Mouse (Mus musculus): ENCODE measurements around the gene Rundc3b. TPM values are rescaled to one million over a fixed set of nuclear protein-coding genes. Genes with fewer than 3 reads are reported as not detected.

Gene Rundc3b
- total RNA-seq (2021), result 1 to 10 TPM; 1.4 to 1.8 TPM

DNA sequence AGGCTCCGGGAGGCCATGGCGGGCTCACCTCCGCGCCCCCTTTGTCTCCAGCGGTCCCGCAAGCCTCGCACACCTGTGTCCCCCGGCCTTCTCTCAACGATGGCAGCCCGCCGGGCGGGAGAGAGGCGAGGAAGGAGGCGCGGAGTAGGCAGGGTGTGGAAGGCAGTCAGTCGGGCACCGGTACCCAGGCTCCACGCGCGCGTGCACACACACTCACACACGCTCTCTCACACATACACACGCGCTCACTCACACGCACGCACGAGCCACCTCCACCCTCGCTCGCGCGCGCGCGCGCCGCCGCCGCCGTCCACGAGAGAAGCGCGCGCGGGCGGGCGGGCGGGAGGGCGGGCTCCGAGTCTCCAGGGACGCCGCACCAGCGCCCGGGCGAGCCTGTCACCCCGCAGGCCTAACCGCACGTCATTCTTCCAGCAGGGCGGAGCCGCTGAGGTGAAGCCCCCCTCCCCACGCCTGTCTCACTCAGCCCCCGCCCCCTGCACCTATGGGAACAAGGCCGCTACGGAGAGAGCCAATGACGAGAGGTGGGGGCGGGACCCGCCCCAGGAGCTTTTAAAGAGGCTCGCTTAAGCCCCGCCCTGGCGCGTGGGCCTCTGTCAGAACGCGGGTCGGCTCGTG is at the start of gene Rundc3b:
TSS of gene Rundc3b (minus strand) at position 357 of the 636 bp plus-strand sequence.
- peak; percentile 86 for DNase-seq

DNA sequence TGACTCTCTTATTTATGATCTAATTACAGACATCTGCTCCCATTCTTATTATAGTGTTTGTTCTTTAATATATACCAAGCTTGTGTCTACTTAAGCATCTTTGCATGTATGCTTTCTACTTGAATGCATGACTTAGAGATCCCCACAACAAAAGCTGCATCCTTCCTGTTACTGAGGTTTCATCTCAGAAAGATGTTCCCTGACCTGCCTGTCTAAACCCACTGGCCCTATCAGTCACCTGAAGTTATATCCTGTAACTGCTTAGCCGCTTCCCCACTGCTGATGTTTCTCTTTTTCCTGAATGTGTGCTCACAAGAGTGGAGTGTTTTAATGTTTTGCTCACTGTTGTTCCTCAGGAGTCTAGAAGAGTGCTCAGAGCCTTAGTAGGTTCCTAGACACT is 46.9 kb upstream of the Rundc3b start:
- DNase-seq, result no peak

DNA sequence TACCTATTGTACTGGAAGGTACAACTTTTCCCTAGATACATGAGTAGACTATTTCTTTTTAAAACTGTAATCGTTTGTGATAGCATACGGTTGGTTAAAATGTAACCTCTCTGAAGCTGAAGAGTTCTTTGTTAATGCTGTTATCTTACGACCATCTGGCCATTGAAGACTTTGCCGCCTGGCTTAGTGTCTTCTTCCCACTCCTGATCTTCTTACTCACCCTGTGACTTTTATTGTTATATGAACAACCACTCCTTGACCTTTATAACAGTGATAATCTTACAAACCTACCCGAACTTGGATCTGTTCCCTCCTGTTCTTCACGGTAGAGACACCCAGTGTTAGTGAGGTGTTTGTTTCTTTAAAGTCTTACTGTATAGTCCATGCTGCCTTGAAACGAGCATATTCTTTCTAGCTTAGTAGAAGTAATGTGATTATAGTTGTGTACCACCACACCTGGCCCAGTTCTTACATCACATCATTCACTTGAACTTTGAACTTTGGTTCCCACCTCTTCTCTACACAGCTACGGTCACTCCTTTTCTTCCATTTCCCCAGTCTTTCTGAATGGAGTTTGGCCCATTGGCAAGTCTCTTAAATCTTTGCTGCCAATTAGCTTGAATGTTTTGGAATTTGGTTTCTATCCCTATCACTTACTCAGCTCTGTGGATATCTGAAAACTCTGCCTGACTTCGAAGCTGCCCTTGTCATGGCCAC is 45.2 kb upstream of the Rundc3b start:
- no peak for DNase-seq

DNA sequence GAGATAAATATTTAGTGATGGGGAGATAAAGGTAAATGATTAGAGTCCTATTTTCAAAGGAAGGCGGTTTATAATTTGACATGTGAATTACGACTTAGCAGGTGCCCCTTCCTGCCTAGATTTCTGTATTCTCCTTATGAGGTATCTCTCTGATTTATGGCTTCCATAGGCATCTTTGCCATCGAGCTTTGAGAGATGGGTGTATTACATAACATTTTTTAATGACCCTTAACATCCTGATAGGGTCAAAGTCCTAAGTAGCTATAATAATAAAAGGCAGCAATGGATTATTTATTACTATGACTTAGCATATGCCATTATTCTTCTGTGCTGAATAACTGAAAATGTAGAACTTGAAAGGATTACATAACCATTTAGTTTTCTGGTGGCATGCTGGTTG is 41.9 kb upstream of the Rundc3b start:
- DNase-seq, result no peak

DNA sequence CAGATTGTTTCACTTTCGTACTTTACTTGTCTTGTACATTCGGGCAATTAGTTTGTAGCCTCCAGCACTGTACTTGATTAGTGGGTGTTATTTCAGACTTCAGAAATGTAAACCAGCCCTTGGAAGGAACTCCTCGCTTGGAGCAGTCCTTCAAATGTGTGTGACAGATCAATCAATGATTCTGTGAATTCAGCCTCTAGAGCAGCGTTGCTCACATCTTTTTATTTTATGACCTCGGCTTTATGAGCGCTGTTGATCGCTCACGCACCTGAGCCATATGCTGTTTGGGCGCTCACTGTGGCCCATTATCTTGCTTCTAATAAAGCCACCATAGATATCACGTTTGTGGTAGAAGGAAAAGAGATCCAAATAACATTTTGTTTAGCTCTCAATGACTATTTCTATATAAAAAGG is 38.0 kb upstream of the Rundc3b start:
- DNase-seq, result no peak

DNA sequence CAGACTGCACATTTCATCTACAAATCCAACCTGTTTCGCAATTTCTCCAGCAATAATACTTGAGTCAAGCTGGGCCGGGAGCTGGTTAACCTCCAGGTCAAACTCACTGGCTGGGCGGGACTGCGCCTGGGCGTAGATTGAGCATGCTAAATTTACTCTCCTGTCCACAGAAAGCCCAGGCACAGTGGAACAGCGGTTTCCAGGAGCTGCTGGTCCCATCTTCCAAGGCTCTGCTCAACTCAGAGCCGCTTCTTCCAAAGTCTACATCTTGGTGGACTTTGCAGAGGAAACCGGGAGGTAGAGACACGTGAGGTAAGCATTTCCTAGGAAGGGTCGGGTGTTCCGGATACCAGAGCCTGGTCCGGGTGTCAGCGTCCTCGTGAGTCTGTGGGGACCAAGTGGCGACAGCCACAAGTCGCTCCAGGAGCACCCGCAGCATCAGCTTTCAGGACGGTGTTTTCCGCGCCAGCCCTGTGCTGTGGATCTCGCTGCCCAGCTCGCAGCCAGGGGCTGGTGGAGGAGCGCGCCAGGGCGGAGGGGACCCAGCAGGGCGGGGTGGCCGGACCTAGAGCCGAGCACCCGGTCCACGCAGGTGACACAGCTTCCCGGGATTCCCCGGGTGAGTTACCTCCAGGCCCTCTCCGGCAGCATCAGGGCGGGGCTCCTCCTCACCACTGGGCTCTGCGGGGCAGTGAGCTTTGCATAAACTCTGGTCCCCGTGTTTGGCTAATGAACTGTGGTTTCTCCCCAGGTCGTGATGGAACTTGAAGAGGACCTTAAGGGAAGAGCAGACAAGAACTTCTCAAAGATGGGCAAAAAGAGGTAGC is 37.4 kb upstream of the Rundc3b start, which contains the start of gene Abcb1a:
TSS of gene Abcb1a (plus strand) at position 167 of the 827 bp plus-strand sequence.
- DNase-seq, result peak; percentile 27

DNA sequence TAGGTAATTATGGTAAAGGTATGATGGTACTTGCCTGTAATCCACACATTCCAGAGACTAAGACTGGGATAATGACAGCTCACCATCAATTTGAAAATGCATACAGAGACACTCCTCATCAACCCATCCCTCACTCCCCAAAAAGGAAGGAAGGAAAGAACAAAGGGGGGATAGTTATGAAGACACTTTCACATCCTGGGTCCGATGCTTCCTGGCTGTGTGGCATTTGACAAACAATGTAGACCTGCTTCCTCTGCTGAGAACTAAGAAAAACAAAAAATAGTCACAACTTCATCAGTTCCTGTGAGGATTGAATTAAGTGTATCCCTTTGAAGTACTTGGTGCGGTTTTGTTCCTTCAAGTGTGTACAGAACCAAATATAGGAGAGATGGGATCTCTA is 29.3 kb upstream of the Rundc3b start:
- DNase-seq, result no peak

DNA sequence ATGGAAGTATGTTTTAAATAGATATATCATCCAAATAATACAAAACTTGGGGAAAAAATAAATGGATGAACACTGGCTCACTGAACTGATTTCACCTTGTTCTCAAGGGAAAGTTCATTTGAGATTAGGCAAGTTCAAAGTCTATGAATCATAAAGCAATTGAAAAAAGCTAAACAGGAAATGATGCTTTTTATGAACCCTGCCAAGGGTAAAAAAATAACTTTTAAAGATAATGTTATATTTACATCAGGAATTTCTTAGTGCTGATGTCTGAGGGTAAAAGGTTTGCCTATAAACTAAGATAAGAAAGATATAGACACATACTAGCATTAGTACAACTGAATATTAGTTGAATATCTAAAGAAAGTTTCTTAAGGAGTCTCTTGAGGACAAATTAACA is 26.0 kb upstream of the Rundc3b start:
- no peak for DNase-seq

DNA sequence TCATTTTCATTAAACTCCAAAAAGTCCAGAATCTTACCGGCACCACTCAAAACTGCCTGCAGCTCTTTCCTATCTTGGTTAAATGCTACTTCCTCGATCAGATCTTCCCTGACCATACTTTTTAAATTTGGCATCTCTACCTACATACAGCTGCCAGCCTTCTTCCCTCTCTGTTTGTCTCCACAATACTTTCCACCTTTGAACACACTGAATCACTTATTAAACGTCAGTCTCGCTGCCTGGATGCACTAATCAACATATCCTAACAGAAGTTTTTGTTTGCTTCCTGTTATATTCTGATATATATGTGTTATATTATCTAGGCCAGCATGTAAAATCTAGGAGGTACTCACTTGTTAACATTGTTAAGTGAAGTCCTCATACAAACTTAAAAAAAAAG is 25.5 kb upstream of the Rundc3b start:
- no peak for DNase-seq

DNA sequence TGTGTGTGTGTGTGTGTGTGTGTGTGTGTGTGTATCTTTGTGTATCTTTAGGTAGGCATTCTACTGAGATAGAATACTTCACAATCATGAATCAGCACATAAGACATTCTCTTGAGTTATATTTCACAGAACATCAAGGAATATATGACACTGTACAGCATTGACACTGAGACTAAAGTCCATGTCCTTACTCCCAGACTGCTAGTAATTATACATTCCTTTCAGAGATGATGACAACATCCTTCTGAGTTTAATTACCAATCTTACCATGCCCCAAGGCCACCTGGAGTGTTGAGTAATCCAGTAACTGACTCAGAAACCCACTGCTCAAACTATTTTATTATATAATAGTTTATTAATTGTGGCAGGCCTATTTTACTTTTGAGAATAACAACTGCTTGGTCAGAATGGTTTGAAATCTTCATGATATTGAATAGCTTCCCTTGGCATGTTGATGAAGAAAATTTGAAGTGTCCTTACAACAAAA is 11.8 kb upstream of the Rundc3b start:
- DNase-seq, result no peak

DNA sequence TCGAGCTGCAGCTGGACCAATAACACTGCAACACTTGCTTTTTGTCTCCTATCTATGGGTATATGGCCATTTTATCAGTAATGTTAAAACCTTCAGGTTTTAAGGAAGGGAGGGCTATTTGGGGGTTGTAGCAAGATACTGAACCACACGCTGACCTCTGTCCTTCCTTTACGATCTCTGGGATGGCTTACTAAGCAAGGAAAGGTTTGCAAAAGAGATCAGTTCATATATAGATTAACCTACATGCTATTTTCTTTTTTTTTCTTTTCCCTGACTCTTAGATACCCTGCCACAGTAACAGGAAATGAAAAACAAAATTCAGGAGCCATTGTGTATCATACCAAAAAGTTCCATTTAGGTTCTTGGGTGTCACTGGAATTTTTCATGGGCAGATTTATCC is 10.1 kb upstream of the Rundc3b start:
- no peak for DNase-seq

DNA sequence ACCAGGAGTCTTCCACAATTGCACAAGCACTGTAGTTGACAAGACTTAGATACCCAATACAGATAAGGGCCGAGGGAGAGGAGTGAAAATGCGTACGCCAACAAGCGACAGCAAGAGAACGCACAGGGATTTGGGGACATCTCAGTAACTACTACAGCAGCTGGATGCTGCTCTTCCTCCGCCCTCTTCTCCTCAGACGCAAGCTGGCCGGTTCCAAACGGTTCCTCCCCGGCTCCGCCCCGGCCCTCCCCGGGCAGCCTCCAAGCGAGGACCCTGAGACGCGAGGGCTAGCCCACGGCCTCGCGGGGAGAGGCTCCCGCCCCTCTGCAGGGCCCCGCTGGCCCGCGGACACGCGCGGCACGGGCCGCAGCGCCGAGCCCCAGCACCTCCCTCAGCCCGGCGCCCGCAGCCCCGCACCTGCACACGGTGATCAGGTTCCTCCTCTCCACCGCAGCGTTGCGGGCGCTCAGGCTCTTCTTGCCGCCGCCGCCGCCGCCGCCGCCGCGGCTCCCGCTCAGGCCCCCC is 619 bp downstream of the Rundc3b start:
- peak; percentile 53 for DNase-seq

DNA sequence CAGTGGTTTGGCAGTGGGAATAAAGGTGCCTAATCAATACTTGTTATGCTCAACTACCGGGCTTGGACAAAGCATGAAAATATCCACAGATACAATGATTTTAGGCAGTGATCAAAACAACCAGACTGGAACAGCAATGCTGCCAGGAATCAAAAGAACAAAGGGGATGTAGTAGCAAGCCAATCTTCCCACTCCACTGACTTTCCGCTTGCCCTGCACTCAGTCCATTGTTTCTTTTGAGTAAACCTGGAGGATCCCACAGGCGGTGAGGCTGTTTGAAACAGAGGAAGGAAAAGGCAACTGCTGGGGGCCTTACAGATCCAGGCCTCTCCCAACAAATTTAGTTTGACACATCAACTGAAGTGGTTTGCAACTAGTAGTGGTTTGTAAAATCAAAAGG is 51.6 kb downstream of the Rundc3b start:
- peak; percentile 14 for DNase-seq

DNA sequence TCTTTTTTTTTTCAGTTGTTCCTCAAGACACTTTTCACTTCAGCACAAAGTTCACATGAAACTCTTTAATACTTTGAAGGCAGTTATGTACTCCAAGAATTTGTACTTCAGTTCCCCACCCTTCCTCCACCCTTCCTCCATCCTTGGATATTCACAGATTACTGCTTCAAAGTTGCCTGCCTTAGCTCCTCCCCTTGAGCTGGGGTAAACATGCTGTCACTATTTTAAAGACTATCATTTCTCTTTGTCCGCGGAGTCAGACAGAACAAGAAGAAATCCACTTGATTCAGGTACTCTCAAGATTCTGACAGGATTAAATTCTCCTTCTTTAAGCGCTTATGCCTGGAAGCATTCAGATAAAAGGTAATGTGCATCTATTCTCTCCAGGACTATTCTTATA is 55.9 kb downstream of the Rundc3b start:
- DNase-seq, result no peak

DNA sequence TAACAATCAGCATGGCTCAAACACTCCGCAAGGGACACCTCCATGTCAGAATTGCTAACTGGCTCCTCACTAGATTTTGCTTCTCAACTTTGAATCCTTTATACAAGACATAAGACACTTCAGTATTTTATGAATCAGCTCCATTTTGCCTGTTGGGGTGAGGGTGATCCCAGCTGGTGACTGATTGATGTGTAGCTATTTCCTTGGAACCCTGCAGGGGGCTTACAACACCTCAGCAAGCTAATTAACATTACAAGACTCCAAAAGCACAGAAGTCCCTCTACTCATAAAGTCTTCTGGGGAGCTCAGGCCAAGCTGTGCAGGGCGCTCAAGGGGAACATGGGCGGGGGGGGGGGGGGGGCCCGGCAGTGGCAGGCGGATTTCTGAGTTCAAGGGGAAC is 78.2 kb downstream of the Rundc3b start:
- DNase-seq, result no peak

DNA sequence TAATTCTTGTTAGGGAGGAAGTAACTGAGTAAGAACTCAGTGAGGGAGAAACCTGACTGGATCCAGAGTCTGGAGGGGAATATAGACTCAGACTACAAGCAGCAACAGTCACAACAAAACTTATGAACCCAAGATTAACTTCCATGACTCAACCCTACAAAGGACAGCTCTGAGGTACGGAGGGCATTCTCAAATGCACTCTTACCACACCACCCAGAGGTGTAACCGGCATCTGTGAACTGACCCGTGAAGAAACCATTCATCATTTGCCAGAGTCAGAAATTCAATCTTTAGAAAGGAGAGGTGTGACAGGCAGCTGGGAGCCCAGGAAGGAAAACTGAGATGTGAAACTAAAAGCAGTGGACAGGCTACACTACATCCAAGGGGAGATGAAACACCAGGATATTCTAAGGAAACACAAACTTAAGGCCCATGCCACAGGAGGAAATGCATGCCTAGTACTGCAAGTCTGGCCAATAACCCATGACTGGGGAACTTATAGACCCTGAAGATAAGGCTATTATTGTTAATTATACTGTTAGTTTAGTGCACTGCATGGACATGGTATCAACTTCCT is 80.0 kb downstream of the Rundc3b start:
- DNase-seq, result no peak

DNA sequence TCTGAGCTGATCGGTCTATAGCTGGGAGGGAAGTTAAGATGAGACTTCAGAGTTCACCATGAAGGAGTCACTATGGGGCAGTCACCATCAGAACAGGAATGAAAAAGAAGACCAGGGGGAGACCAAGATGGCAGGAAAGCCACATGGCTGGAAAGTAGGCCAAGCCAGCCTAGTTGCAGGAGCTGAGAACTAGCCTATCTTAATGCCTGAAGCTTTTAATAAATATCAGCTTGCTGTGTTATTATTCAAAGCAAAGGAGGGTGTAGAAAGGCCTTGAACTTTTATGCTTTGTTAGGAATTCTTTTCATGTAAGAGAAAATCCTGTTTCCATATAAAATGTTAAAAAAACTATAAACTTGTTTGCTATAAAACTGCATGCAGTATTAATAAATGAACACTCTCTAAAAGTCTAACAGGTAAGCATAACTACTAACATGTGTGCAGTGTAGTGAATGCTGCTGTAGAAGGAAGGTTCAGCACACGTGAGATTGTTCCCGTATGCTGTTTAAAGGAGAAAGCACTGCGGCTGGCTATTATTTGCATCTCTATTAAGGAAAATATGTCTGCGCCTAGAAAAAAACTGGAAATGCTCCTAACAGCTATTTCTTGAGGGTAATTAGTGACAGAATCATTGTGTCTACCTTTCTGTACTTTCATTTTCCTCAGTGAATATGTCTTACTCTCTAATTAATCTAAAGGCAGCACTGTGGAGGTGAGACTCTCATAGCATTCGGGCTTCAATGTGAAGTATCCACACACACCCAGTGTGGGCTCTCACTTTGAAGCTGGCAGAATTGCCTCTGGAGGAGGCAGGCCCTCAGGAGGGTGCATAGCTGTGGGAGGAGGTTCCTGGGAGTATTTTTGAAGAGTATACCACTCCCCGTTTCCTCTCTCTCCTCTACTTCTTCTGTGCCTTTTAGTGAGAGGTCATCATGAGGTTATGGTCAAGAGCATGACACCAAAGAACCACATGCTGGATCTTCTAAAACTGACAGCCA is 81.3 kb downstream of the Rundc3b start:
- DNase-seq, result no peak

DNA sequence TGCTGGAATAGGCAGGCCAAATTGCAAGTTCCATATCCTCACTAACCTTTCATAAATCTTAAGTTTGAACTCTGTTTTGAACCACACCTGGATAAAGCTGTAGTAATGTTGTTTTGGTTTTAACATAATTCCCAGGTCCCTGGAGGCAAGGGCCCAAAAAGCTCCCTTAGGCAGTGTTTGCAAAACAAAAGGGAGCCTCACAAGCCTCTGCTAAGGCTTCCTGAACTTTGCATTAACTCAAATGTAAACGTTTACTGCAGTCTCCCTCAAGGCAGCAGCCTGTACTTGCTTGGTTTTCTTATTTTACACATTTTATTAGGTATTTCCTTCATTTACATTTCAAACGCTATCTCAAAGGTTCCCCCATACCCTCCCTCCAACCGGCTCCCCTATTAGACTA is 103.7 kb downstream of the Rundc3b start:
- DNase-seq, result no peak

DNA sequence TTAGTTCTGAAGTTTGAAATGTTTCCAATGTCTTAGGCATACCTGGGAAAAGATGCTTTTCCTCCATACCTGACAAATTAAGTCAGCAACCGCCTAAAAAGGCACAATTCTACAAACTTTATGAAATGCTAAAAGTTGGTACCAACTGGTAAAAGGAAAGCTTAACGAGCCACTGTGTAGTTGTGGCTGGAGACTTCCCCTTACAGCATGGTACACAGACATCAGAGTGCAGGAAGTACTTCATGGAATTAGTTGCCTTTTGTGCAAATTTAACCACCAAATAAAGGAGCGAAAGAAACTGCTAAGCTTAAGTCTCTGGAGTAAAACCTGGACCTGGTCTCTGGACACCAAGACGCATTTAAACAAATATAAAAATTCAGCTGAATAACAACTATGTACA is 131.0 kb downstream of the Rundc3b start:
- no peak for DNase-seq

DNA sequence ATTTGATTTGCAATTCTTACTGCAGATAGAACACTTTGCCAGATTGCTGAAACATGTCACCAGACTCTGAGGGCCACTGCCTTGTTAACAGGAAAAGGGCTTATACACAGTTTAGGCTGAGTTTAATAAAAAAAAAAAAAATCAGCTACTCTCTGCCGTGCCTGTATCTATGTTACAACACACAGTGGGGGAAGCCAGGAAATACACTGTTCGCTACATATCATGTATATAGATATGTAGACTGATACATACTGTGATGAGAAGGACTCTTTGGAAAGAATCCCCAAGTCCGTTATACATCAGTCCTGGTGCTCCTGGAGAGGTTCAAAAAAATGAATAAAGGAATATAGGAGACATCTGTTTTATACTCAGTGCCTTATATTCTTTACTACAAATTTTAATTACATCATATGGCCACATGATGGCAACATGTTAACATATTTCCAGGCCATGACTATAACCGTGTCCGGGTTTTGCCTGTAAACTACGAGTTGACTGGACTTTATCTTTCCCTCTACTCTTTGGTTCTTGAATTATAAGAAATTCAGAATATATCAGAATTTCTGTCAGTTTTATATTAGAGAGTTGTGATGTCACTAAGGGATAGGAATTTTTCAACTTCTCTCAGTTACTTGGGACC is 133.2 kb downstream of the Rundc3b start:
- DNase-seq, result no peak
